Comparison of ENCODE assay signal across 8 mouse cellular contexts in genomic region chr10:80164998-80165344, GRCm38 (mm10). TPM values are rescaled to one million over a fixed set of nuclear protein-coding genes. Genes with fewer than 3 reads are reported as not detected.
DNase-seq lines count a peak whose midpoint lies in the region; ATAC-seq and TF ChIP-seq lines count a peak whose summit lies in the region.

No protein-coding gene starts in this region.

- peaks cover 88% of the 10 kb centered on the region for H3K4me1 ChIP-seq in erythroblast, embryonic 14.5 days (ENCODE audit: control insufficient read depth)
- peaks cover 81% of the 10 kb centered on the region for H3K4me1 ChIP-seq in heart, embryonic 12.5 days (replicated peaks)
- H3K4me1 ChIP-seq in kidney, postnatal 0 days (replicated peaks; ENCODE audit: insufficient read depth, low read length), result peaks cover 56% of the 10 kb centered on the region
- H3K4me1 ChIP-seq in liver, embryonic 11.5 days (replicated peaks; ENCODE audit: control insufficient read depth, insufficient read depth, low read length), result peaks cover 72% of the 10 kb centered on the region

- H3K4me3 ChIP-seq in erythroblast, embryonic 14.5 days (replicated peaks), result peak overlapping the region; percentile 60
- H3K4me3 ChIP-seq in heart, embryonic 12.5 days, result peak overlapping the region; percentile 38
- H3K4me3 ChIP-seq in kidney, postnatal 0 days (replicated peaks; ENCODE audit: low read depth, low read length), result peak overlapping the region; percentile 33
- H3K4me3 ChIP-seq in liver, embryonic 11.5 days (ENCODE audit: low read depth, low read length), result peak overlapping the region; percentile 52
- H3K4me3 ChIP-seq in myocyte, result peak overlapping the region; percentile 58

- H3K36me3 ChIP-seq in erythroblast, embryonic 14.5 days (ENCODE audit: control insufficient read depth), result peaks cover 9% of the 10 kb centered on the region
- H3K36me3 ChIP-seq in heart, embryonic 12.5 days, result peaks cover 4% of the 10 kb centered on the region
- H3K36me3 ChIP-seq in kidney, postnatal 0 days (ENCODE audit: insufficient read depth, low read length), result peaks cover 8% of the 10 kb centered on the region
- peaks cover 2% of the 10 kb centered on the region for H3K36me3 ChIP-seq in liver, embryonic 11.5 days (ENCODE audit: control insufficient read depth, insufficient read depth, low read length)
- H3K36me3 ChIP-seq in myocyte (ENCODE audit: control insufficient read depth, insufficient read depth), result no peaks in the 10 kb centered on the region

- 0% methylated on average over 17 of the region's 17 CpGs for WGBS in heart, embryonic 12.5 days
- under 1% methylated on average over 17 of the region's 17 CpGs for WGBS in kidney, postnatal 0 days
- under 1% methylated on average over 17 of the region's 17 CpGs for WGBS in liver, embryonic 11.5 days

- peak; percentile 30 for ATAC-seq in heart, embryonic 12.5 days (ENCODE audit: insufficient number of reproducible peaks, low FRiP score)
- ATAC-seq in kidney, postnatal 0 days (replicated peaks; ENCODE audit: low FRiP score, low read depth), result peak; percentile 3
- ATAC-seq in liver, embryonic 11.5 days (replicated peaks; ENCODE audit: low FRiP score), result peak; percentile 53

- peak; percentile 99 for TF ChIP-seq CTCF in brain, embryonic 14.5 days (IDR thresholded peaks at IDR 0.05; ENCODE audit: borderline replicate concordance, extremely low read depth, insufficient read depth, insufficient read length)
- peak; percentile 100 for TF ChIP-seq CTCF in kidney, postnatal 0 days (IDR thresholded peaks at IDR 0.05; ENCODE audit: low read depth)

- H3ac ChIP-seq in myocyte (ENCODE audit: control insufficient read depth, insufficient read length), result peak overlapping the region; percentile 8

- peaks cover 13% of the 10 kb centered on the region for H3K27me3 ChIP-seq in erythroblast, embryonic 14.5 days (ENCODE audit: control insufficient read depth)
- no peaks in the 10 kb centered on the region for H3K27me3 ChIP-seq in heart, embryonic 12.5 days (replicated peaks)
- H3K27me3 ChIP-seq in kidney, postnatal 0 days (ENCODE audit: insufficient read depth, low read length), result no peaks in the 10 kb centered on the region
- H3K27me3 ChIP-seq in liver, embryonic 11.5 days (replicated peaks; ENCODE audit: control insufficient read depth, insufficient read depth, low read length), result no peaks in the 10 kb centered on the region
- no peaks in the 10 kb centered on the region for H3K27me3 ChIP-seq in myocyte (ENCODE audit: control insufficient read depth, insufficient read depth, insufficient read length)

- peaks cover 3% of the 10 kb centered on the region for H3K9me3 ChIP-seq in erythroblast, embryonic 14.5 days (ENCODE audit: control insufficient read depth, low read length)
- H3K9me3 ChIP-seq in heart, embryonic 12.5 days (replicated peaks), result no peaks in the 10 kb centered on the region
- no peaks in the 10 kb centered on the region for H3K9me3 ChIP-seq in kidney, postnatal 0 days (replicated peaks; ENCODE audit: low read length)
- H3K9me3 ChIP-seq in liver, embryonic 11.5 days (ENCODE audit: control insufficient read depth, low read length), result no peaks in the 10 kb centered on the region

- DNase-seq in B cell, adult 2 months, result peak; percentile 94 to 95
- DNase-seq in brain, embryonic 14.5 days (ENCODE audit: low read depth), result peak; percentile 97
- DNase-seq in kidney, postnatal 0 days (ENCODE audit: low spot score), result peak; percentile 97
- DNase-seq in liver, embryonic 11.5 days (ENCODE audit: low spot score), result peak; percentile 92
- peak; percentile 98 for DNase-seq in spleen, postnatal 4 days (ENCODE audit: low spot score in 2 of 2)

- peak overlapping the region; percentile 97 for H3K27ac ChIP-seq in heart, embryonic 12.5 days (ENCODE audit: poor library complexity, severe bottlenecking)
- peak overlapping the region; percentile 65 for H3K27ac ChIP-seq in kidney, postnatal 0 days
- H3K27ac ChIP-seq in liver, embryonic 11.5 days (ENCODE audit: low read depth, low read length), result peak overlapping the region; percentile 43; the same call in 1 of the 2 replicates

- peak overlapping the region; percentile 62 for H3K9ac ChIP-seq in heart, embryonic 12.5 days
- H3K9ac ChIP-seq in kidney, postnatal 0 days (ENCODE audit: low read depth, low read length), result peak overlapping the region; percentile 53
- H3K9ac ChIP-seq in liver, embryonic 11.5 days (ENCODE audit: low read depth, low read length), result peak overlapping the region; percentile 59

- peak overlapping the region; percentile 75 for H3K4me2 ChIP-seq in heart, embryonic 12.5 days
- H3K4me2 ChIP-seq in kidney, postnatal 0 days (ENCODE audit: low read length), result peak overlapping the region; percentile 93
- H3K4me2 ChIP-seq in liver, embryonic 11.5 days, result peak overlapping the region; percentile 82
- peak overlapping the region; percentile 100 for H3K4me2 ChIP-seq in myocyte (ENCODE audit: low read depth)

- H3K79me2 ChIP-seq in myocyte (ENCODE audit: control insufficient read depth, insufficient read depth), result peaks cover 18% of the 10 kb centered on the region

- peak; percentile 52; the same call in 1 of the 2 replicates for TF ChIP-seq POLR2A in brain, embryonic 14.5 days (IDR thresholded peaks at IDR 0.05; ENCODE audit: borderline replicate concordance, extremely low read depth, insufficient read depth, insufficient read length, poor library complexity, severe bottlenecking)
- TF ChIP-seq POLR2A in myocyte (IDR thresholded peaks at IDR 0.05; ENCODE audit: insufficient read length, low read depth), result peak; percentile 92

TF ChIP-seq in myocyte, 11 proteins besides CTCF, POLR2A, EP300 and RAD21:
- TF ChIP-seq TCF12 (IDR thresholded peaks at IDR 0.05; ENCODE audit: insufficient read depth, poor library complexity, severe bottlenecking) (no peak), TCF3 (IDR thresholded peaks at IDR 0.05; ENCODE audit: insufficient read length, low read depth) (no peak), SRF (IDR thresholded peaks at IDR 0.05; ENCODE audit: control insufficient read depth, insufficient read length, low read depth) (peak; percentile 82), USF1 (IDR thresholded peaks at IDR 0.05; ENCODE audit: low read depth) (no peak), POLR2AphosphoS2 (IDR thresholded peaks at IDR 0.05; ENCODE audit: insufficient read length, low read depth) (peak; percentile 98), MAX (IDR thresholded peaks at IDR 0.05; ENCODE audit: low read depth) (no peak), MYOG (IDR thresholded peaks at IDR 0.05; ENCODE audit: control insufficient read depth in 1 of 3, insufficient read depth in 1 of 3, insufficient read length in 2 of 3, low read depth in 2 of 3) (peak; percentile 66 to 93 (median 82)), REST (IDR thresholded peaks at IDR 0.05; ENCODE audit: insufficient read depth, insufficient read length) (no peak), MYOD1 (IDR thresholded peaks at IDR 0.05; ENCODE audit: control insufficient read depth in 1 of 3, insufficient read length in 2 of 3, low read depth in 2 of 3) (peak in 2 of 3 experiments; percentile 75 to 81), CEBPB (IDR thresholded peaks at IDR 0.05; ENCODE audit: insufficient read depth, poor library complexity, severe bottlenecking) (no peak), E2F4 (IDR thresholded peaks at IDR 0.05; ENCODE audit: insufficient read depth) (no peak)

RNA-seq across cellular contexts. Expression of gene Cirbp, which starts 0.8 kb away (rescaled TPM):
- polyA plus RNA-seq in brain, embryonic 14.5 days (2012; rRNA removed), result 381 and 490 TPM in 2 replicates
- 3.9 and 4.3 TPM in 2 replicates for polyA plus RNA-seq in erythroblast, embryonic 14.5 days (2012)
- polyA plus RNA-seq in heart, embryonic 12.5 days (2016; fragmentation: Nextera tagmentation; extraction: Ambion mirVana), result 110 and 118 TPM in 2 replicates
- polyA plus RNA-seq in kidney, postnatal 0 days (2015; fragmentation: Nextera tagmentation; extraction: Ambion mirVana), result 290 and 317 TPM in 2 replicates
- 22.5 and 25.1 TPM in 2 replicates for polyA plus RNA-seq in liver, embryonic 11.5 days (2014; fragmentation: Nextera tagmentation; extraction: Ambion mirVana)
- 54.2 TPM for polyA plus RNA-seq in myocyte (2012; fragmentation: generic; extraction: Trizol)

RNA-seq across cellular contexts. Expression of gene 1600002K03Rik, which starts 7.8 kb away (rescaled TPM):
- 18.5 and 21.2 TPM in 2 replicates for polyA plus RNA-seq in brain, embryonic 14.5 days (2012; rRNA removed)
- 0.60 and 0.99 TPM in 2 replicates for polyA plus RNA-seq in erythroblast, embryonic 14.5 days (2012)
- 10.4 and 11.7 TPM in 2 replicates for polyA plus RNA-seq in heart, embryonic 12.5 days (2016; fragmentation: Nextera tagmentation; extraction: Ambion mirVana)
- 9.3 and 11.0 TPM in 2 replicates for polyA plus RNA-seq in kidney, postnatal 0 days (2015; fragmentation: Nextera tagmentation; extraction: Ambion mirVana)
- polyA plus RNA-seq in liver, embryonic 11.5 days (2014; fragmentation: Nextera tagmentation; extraction: Ambion mirVana), result 21.8 and 27.4 TPM in 2 replicates
- 23.5 TPM for polyA plus RNA-seq in myocyte (2012; fragmentation: generic; extraction: Trizol)

RNA-seq across cellular contexts. Expression of gene Efna2, which starts 14.3 kb away (rescaled TPM):
- 57.2 and 66.4 TPM in 2 replicates for polyA plus RNA-seq in brain, embryonic 14.5 days (2012; rRNA removed)
- polyA plus RNA-seq in erythroblast, embryonic 14.5 days (2012), result 0.10 and 0.16 TPM in 2 replicates
- polyA plus RNA-seq in heart, embryonic 12.5 days (2016; fragmentation: Nextera tagmentation; extraction: Ambion mirVana), result 16.6 and 17.2 TPM in 2 replicates
- 10.2 and 10.5 TPM in 2 replicates for polyA plus RNA-seq in kidney, postnatal 0 days (2015; fragmentation: Nextera tagmentation; extraction: Ambion mirVana)
- 9.4 and 10.7 TPM in 2 replicates for polyA plus RNA-seq in liver, embryonic 11.5 days (2014; fragmentation: Nextera tagmentation; extraction: Ambion mirVana)
- 3.6 TPM for polyA plus RNA-seq in myocyte (2012; fragmentation: generic; extraction: Trizol)

RNA-seq across cellular contexts. Expression of gene Midn, which starts 16.9 kb away (rescaled TPM):
- 177 and 213 TPM in 2 replicates for polyA plus RNA-seq in brain, embryonic 14.5 days (2012; rRNA removed)
- polyA plus RNA-seq in erythroblast, embryonic 14.5 days (2012), result 7.0 and 9.3 TPM in 2 replicates
- 25.9 and 28.9 TPM in 2 replicates for polyA plus RNA-seq in heart, embryonic 12.5 days (2016; fragmentation: Nextera tagmentation; extraction: Ambion mirVana)
- polyA plus RNA-seq in kidney, postnatal 0 days (2015; fragmentation: Nextera tagmentation; extraction: Ambion mirVana), result 13.7 and 18.6 TPM in 2 replicates
- 19.2 and 20.1 TPM in 2 replicates for polyA plus RNA-seq in liver, embryonic 11.5 days (2014; fragmentation: Nextera tagmentation; extraction: Ambion mirVana)
- 131 TPM for polyA plus RNA-seq in myocyte (2012; fragmentation: generic; extraction: Trizol)

RNA-seq across cellular contexts. Expression of gene Cbarp, which starts 24.3 kb away (rescaled TPM):
- polyA plus RNA-seq in brain, embryonic 14.5 days (2012; rRNA removed), result 152 and 242 TPM in 2 replicates
- polyA plus RNA-seq in erythroblast, embryonic 14.5 days (2012), result 0.15 and 0.52 TPM in 2 replicates
- polyA plus RNA-seq in heart, embryonic 12.5 days (2016; fragmentation: Nextera tagmentation; extraction: Ambion mirVana), result 1.7 and 3.6 TPM in 2 replicates
- 4.7 and 6.4 TPM in 2 replicates for polyA plus RNA-seq in kidney, postnatal 0 days (2015; fragmentation: Nextera tagmentation; extraction: Ambion mirVana)
- 2.8 and 3.1 TPM in 2 replicates for polyA plus RNA-seq in liver, embryonic 11.5 days (2014; fragmentation: Nextera tagmentation; extraction: Ambion mirVana)
- 10.0 TPM for polyA plus RNA-seq in myocyte (2012; fragmentation: generic; extraction: Trizol)

Comparison
In these comparisons a context has a peak if more than half of its experiments do, and no peak if none do; other contexts are left out.
1. Peak in every context shown above with its lines: DNase-seq, ATAC-seq, H3K4me3 ChIP-seq and H3K27ac ChIP-seq.
2. ATAC-seq: peak in every context shown above with its lines; median percentile 53 in liver, embryonic 11.5 days; 30 in heart, embryonic 12.5 days; 3 in kidney, postnatal 0 days.
3. H3K27ac ChIP-seq: peak in every context shown above with its lines; median percentile 97 in heart, embryonic 12.5 days; 65 in kidney, postnatal 0 days; 43 in liver, embryonic 11.5 days.